Mouse (Mus musculus) c-Kit-positive CD71-negative TER-119-negative erythroid progenitor cells, embryonic 14.5 days (primary cell): ENCODE measurements around the gene Bche.

Source experiments
- DNase-seq: peaks from one replicate; pipeline ENCODE4 v3.0.0-alpha.2; 2013; ENCODE audit warnings: low read depth

The Bche gene

DNA sequence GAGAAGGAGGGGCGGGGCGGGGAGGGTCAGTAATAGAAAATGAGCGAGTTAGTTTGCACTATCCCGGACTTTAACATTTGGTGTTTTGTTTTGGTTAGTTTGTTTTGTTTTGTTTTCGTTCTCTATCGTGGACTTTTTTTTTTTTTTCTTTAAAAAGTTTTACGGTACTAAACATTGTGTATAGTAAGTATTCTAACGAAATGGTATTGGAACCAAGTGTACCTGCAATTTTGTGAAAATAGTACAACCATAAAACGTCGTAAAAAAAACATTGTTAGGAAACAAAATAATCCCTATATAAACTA is at the start of gene Bche:
Bche (minus strand) TSS at position 6 of the 305 bp plus-strand sequence.
- no peak for DNase-seq

DNA sequence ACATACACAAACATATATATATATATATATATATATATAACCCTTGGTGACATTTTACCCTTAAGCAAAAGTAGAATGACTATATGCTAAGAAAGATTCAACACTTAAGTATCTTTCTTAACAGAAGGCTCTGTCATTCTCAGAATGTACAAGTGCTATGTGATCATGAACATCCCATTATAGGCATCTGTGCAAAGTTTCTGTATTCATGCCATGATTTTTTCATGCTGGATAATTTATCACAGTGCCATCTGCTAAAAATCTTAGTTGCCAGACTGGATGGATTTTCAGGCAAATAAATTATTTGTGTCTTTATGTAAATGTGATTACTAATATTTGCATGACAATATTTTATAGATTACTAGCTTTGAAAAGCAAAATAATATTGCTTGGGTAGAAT is 33.8 kb upstream of the Bche start:
- DNase-seq = no peak

DNA sequence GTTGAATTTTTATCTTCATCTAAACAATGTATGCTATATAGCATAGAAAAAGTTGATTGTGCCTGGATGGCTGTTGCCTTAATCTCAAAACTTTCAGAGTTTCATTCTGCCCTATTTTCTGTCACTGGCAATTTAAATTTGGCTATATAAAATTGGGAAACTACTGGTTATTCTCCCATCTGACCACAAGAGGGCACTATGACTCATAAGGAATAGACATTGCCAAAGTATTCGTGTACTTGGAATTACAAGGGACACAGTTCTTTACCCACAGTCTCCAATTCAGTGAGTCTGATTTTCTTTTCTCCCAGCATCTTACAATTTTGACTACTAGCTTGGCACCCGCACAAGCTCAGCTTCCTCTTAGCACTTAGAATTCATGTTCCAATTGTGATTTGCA is 23.5 kb upstream of the Bche start:
- DNase-seq = no peak

DNA sequence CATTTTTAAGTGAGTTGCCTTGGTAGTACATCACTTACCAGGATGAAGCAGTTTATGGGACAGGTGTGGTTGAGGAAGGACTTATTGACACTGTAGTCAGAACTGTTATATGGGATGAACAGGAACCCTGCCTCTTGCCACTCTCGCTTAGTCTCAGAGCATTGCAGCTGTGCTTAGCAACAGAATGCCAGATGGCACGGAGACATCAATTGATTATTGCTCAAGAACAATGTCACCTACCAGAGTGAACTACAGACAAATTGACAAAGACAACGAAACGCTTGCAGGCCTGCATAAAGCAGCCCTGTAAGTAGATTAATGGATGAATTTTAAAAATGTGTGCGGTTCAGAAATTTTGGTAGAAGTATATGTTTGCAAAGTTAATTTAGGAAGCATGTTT is 21.3 kb upstream of the Bche start:
- no peak for DNase-seq

DNA sequence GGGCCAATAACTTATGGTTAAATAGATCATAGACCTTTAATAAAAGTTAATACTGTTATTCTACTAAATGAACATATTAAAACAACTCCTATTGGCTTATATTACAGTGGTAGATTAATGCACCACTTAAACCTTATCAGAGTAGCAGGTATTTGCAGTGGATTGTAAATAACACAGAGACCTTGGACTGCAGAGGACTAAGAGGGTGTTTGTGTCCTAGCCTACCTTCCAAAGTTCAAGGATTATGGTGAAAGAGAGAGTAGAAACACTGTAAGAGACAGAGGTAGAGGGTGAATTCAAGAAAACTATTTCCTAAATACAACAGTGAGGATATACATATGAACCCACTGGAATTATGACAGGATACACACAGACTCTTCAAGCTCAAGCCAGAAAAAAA is 17.5 kb upstream of the Bche start:
- no peak for DNase-seq

DNA sequence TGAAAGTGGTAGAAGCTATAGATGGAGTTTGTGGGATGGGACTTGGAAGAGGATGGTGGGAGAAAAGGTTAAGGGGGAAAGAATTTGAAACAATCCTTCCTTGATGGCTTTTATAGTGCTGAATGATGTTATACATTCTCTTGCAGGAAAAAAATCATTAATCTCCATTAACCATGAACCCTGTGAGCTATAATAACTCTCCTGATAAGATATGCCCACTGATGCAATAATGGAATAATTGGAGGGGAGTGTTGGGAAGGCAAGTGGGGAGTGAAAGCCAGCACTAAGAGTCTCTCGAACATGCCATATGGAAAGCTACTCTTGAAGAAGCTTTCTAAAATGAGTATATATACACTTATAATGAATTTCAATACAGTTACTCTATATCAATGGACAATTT is 16.7 kb upstream of the Bche start:
- DNase-seq = no peak

DNA sequence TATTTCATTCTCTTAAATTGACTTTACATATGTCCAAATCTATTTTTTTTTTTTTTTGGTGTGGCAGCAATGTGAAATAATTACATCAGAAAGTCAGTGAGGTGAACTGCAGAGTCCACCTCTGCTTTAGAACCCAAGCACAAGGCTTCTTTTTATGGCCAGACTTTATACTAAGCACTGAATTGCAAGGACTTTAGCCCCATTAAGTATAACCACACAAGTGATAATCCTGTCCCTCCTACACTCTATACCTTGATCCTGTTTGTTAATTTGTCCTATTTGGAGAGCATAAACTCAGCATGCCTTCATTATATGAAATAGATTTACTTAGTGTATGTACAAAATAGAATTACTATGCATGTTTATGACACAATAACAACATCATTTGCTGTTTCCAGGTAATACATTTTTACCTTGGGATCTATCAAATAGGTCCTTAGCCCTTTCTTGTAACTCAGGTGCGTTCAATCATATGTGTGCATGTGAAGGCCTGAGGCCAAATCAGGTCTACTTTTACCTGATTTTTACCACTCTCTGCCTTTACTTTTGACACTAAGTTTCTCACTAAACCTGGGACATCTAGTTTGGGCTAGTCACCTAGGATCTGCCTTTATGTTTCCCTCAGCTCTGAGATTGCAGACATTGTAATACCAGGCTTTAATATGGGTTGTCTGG is 9.5 kb upstream of the Bche start:
- DNase-seq = no peak

DNA sequence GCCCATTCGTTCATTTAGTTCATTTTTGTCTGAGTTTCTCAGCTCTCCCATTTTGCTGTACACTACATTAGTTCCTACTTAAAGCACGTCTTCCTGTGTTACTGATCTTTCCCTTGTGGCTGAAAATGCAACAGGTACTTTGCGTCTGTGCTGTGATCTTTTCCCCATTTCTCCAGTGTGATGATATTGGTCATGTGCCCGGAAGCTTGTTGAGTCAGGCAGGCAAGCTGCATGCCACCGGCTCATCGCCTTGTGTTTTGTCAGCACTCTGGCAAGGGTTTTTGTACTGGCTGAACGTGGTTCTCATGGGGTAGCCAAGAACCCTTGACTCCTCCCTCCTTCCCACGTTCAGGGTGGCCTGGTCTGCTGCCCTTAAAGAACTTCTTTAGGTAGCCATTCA is 1.7 kb upstream of the Bche start:
- no peak for DNase-seq

DNA sequence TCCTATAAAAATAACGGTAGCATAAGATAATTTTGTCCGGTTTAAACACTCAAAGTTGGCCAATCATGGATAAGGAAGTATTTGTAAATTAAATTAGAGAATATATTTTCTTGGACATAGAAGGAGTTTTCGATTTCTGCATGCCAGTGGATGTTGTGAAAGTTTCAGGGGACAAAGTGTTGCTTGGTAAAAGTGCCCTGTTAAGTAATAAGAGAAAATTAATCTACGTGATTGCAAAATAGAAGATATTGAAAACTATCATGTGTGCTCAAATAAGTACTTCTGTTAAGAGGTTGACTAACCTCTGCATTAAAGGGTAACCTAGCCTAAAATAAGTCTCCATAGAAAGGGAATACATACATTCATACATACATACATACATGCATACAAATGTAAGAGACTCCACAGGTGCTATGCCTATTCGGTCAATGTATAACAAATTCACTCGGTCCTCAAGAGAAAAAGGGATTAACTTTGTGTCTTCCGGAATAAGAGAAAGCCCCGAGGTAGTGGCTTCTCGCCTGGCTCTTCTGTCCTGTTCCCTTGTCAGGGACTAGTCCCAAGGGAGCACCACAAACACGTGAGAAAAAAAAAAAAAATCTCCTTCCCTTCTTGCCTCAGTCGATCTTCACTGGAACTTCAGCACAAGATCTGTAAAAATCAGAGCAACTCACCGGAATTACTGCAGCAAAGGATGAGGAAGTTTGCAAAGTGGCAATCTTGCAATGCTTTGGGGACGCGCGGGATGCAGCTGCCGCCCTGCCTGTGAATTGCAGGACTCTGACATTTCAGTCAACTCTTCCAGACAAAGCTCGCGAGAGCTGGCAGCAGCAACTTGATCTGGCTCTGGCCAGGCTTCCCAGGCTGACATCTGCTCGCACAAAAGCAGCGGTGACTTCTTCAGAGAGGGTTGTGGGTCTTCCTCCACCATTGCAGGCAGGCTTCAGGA is 480 bp downstream of the Bche start:
- no peak for DNase-seq

DNA sequence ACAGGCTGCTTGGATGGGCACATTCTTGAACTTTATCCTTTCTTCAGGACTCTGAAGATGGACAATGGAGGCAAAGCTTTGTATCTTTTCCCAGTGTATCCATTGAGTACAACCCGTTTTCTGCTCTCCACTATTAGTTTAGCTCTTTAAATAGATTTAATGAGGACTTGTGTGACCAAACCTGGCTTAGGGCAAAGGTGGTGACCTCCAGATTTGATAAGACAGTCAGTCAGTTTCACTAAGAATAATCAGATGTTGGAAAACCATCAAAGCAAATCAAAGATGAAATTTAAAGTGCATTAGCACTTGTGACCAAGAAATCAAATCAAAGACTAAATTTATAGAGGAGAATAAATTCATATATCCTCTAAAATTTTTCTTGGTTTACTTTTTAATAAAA is 1.7 kb downstream of the Bche start:
- no peak for DNase-seq

DNA sequence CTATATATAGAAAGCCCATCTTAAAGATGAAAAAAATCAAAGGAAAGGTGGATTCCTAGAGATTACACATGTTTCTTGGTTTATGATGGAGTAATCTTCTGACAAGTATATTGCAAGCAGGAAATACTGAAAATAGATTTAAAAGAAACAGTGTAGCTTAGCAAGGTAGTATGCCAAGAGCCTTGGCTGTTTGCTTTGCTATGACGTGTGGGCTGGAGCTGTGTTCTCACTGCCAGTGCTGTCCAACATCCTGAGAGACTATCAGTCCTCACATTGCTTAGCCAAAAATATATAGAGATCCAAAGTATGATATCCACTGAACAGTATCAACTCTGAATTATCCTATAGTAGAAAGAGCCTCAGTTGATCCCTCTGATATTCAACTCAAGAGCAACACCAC is 9.3 kb downstream of the Bche start:
- DNase-seq = no peak

DNA sequence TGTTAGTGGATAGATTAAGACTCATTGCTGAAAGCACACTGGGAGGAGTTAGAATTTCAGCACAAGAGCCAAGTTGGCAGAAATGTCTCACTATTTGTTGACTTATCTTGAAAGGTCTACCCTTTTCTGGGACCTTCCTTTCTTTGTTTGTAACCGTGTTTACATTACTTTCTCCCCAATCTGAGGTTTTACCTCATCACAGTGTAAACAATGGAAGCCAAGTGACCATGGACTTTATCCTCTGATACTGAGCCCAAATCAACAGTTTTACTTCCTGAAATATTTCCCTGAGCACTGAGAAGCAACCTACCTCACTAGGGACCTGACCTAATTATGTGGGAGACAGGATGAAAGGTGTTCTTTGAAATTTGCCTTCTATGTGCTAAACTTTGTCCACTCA is 34.9 kb downstream of the Bche start:
- DNase-seq = no peak

DNA sequence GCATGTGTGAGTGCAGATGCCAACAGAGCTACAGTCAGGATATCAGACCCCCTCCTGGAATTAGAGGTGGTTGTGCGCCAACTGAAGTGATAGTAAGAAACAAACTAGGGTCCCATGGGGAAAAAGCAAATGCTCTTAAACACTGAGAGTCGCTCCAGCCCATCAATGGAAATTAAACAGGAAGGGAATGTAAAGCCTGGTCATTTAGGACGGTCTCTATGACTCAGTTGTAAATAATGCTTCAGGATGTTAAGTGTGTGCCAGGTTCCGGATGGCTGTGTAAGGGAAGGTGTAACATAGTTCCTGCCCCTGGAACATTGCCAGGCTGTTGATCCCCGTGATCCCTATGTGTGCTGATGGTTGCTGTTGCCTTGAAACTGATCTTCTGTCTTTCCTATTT is 40.0 kb downstream of the Bche start:
- DNase-seq = no peak

DNA sequence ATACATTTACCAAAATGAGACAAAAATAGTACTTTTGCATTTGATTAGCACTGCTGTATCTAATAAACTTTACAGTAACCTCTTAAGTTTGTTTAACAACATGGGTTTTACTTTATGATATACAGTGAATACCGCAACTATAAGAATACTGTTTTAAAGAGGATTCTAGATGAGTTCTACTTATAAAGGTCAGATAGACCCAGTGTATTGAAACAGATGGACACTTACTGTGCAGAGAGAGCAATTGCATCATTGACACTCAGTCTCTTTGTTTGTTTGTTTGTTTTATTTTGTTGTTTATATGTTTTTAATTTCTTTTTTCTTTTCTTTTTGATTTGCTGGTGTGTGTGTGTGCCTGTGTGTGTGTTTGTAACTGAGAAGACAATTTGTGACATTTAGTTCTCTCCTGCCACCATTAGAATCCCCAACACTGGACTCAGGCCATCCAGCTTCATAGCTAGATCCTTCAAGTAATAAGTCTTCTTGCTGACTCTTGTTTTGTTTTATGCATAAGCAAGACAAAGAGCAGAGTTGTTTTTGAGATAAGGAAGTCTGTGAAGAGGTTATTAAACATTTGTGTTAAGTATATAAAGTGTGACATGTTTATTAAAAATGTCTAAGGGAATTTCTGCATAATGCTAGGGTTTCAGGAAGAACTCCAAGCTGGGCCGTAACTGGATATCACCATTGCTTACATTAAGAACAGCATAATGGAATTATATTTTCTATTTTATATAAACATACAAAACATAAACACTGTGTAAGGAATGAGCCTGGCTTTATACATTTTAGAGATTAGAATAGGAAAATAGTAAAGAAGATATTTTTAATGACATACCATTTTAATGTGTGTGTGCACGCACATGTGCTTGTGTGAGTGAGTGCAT is 40.7 kb downstream of the Bche start:
- no peak for DNase-seq

DNA sequence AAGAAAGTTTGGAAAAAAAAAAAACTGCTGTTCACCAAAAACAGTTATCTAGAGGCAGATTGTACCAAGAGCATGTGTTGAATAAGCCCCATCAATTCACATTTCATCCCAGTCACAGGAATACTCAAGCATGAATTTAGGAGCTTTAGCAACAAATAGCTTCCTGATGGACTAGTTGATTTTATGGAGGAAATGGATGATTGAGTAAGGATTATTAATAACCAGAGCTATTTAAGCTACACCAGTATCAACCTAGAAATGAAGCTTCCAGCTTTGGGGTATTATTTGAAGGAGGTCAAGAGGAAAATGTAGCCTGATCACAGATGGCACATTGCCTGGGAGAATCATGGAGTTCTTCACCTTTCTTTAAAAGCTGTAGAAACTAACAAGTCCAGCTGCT is 57.9 kb downstream of the Bche start:
- no peak for DNase-seq

DNA sequence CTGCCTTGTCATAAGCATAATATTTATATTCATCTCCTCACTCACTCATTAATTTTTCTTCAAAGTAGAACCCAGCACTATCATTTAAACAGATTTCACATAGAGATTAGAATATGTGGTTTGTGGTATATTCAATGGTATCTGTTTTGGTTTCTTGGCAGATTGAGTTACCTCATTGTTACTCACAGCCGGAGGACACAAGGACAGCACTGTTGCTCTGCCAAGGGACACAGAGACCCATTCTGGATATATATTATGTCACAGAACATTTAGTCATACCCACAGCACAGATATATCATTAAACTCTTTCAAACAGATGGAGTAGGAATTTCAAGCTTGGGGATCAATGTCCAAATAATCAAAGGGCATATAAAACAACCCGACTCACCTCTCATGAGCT is 61.2 kb downstream of the Bche start:
- DNase-seq = no peak

DNA sequence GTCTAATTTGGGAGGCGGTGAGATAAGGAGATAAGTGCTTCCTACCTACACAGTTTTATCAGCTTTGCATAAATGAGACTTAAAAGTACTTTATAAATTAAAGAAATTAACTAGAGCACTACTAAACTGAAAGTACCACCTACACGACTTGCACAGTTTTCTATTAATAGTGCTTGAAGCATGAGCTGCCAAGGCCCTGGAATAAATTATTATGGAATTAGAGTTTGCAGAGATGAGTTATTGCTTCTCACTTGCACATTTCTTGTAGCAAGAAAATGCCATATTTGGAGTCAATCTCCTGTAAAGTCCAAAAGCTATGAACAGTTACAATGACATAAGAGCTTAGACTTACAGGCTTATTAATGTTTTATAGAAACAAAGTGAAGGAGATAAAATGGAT is 96.8 kb downstream of the Bche start:
- DNase-seq = no peak

DNA sequence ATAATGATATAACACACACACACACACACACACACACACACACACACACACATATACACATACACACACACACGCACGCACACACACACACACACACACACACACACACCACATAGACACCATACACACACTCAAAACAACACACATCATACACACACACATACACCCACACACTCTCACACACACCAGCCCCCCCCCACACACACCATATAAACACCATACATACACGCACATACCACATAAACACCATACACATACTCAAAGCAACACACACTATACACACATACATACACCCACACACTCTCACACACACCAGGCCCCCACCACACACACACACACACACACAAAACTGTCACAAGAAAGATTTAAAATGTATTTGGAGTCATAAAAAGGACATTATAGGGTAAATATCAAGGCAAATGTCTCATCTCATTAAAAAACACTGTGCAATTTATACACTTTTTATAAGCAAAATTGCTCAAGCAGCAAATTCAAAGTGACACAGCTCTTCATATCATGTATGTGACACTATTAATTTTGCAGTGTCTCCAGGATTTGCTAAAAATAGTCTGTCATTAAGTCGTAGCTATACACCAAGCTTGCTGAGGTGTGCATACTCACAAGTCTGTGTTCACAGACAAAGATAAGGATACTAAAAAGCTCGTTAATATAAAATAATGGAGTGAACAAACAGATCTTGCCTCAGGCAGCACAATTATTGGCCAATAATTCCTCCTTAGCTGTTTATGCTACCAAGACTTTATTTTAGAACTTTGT is 116.3 kb downstream of the Bche start:
- no peak for DNase-seq
